Mouse (Mus musculus): ENCODE results near the gene Otp. TPM values are rescaled to one million over a fixed set of nuclear protein-coding genes. Genes with fewer than 3 reads are reported as not detected.
A peak's percentile ranks its signal among the peaks of the same experiment; 100 is the strongest.

Otp gene
- polyA plus RNA-seq, 1 experiment: 3.1 TPM

DNA sequence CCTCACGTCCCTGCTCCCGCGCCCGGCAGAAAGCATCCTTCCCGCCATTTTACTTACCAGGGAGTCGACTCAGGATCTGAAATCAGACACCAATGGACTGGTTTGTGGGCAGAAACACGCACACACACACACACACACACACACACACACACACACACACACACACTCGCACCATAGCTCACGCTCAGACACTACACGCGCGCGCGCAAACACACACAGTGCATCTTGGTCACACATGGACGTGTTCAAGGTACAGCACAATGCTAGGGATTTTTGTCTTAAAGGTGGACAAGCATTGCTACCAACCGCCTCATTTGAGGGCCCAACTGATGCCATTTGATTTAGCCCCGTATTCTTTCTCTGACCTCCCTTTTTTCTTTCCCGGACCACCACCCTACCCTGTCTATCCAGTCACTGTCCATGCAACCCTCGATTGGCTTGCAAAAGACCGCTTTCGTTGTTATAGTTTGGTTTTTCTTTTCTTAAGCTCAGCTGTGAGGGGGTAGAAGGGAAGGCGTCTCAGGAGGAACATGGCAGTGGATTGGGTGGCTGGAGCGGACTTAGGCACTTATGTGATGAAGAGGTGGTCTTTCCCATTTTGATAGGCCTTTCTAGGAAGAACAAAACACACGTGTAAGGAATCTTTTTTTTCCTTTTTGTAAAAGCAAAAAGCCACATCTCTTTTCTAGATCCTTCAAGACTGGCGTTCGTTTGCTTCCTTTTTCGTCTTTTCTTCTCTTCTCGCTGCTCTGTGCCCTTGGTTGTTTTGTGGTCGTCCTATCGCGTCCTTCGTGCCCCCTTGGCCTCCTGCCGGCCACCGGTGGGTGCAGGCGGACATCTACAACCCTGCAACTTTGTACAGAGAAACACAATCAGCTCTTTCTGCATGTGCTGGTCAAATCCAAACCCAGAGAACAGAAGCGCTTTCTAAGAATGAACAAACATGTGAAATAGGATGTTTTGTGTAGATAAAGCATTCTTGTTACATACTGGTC, 8.9 kb downstream of the Otp start:
- peak; percentile 10 to 44 for DNase-seq
- Histone ChIP-seq H3K4me1 (ENCODE audit: control insufficient read depth, insufficient read depth, low read length) (no peaks in the 10 kb centered on the region; the same call in 1 of the 2 replicates), H3K4me3 (replicated peaks; ENCODE audit: insufficient read depth, low read depth, low read length) (no peak overlapping the region), H3K27me3 (ENCODE audit: control insufficient read depth, insufficient read depth, low read length) (peaks cover 24% of the 10 kb centered on the region; the same call in 1 of the 2 replicates), H3K27ac (ENCODE audit: insufficient read depth, low read length) (no peak overlapping the region)
- WGBS: 10% methylated on average over 36 of the region's 36 CpGs
- TF ChIP-seq CTCF (IDR thresholded peaks at IDR 0.05; ENCODE audit: borderline replicate concordance, insufficient read depth, low read depth, low read length): no peak
- TF ChIP-seq POLR2A (IDR thresholded peaks at IDR 0.05; ENCODE audit: borderline replicate concordance, insufficient read depth, low read length): no peak

DNA sequence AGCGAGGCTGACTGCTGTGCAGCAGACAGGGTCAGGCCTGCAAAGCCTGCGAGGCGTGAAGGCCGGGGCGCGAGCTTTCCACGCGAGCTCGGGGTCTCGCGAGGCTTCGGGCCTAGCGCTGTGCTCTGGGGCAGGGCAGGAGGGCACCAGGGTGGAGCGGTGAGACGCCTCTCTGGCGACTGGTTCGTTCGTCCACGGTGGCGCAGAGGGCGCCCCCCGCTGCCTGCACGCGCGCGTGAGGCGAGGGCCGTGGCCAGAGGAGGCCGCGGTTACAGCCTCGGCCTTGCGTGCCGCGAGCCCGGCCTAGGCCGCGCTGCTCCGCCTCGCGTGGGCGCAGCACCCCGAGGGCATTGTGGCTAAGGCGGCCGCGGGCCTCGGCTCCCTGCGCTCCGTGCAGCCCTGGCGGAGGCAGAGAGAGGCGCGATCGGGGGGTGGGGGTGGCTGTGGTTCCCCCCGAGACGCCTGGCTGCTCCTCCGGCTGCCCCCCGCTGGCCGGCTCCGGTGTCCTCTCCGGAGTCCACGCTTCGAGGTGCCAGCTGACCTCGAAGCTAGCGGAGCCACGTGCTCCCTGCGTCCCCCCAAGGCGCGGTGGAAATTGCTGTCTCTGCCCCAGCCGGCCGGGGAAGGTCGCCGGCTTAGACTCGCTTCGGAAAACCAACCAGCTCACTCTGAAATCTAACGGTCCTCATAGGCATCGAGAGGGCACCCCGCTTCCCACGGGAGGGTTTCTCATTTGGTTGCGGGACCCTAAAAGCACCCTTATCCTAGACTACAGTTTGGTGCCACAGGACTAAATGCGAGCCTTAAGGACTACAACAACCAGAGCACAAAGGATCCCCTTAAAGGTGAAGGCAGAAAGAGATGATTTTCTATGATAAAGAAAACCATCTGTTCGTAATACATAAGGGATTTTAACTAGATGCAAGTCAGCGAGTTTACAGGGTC, 10.2 kb downstream of the Otp start:
- Histone ChIP-seq H3K4me3 (replicated peaks; ENCODE audit: insufficient read depth, low read depth, low read length) (no peak overlapping the region), H3K27me3 (ENCODE audit: control insufficient read depth, insufficient read depth, low read length) (peaks cover 24% of the 10 kb centered on the region; the same call in 1 of the 2 replicates), H3K4me1 (ENCODE audit: control insufficient read depth, insufficient read depth, low read length) (no peaks in the 10 kb centered on the region; the same call in 1 of the 2 replicates), H3K27ac (ENCODE audit: insufficient read depth, low read length) (no peak overlapping the region)
- DNase-seq: peak in 1 of 2 experiments; percentile 17
- TF ChIP-seq POLR2A (IDR thresholded peaks at IDR 0.05; ENCODE audit: borderline replicate concordance, insufficient read depth, low read length) (no peak), CTCF (IDR thresholded peaks at IDR 0.05; ENCODE audit: borderline replicate concordance, insufficient read depth, low read depth, low read length) (no peak)
- 3% methylated on average over 81 of the region's 81 CpGs for WGBS

DNA sequence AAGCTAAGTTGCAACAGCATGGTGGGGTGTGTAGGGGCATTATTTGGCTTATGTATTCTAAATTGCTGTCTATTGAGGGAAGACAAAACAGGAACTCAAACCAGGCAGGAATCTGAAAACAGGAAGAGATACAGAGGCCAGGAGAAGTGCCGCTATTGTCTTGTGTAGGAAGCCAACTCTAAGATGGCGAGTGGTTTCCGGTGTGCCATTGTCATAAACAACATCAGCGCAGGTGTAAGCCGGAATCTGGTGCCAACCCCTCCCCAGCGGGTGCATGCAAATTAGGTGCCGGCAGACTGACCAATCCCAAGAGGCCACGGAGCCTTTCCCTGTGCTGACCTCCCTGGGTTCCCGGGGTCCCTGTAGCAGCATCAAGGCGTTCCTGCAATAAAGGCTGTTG, 32.4 kb downstream of the Otp start:
- DNase-seq: no peak
- H3K27me3 ChIP-seq (ENCODE audit: control insufficient read depth, insufficient read depth, low read length): no peaks in the 10 kb centered on the region; the same call in 1 of the 2 replicates
- H3K4me1 ChIP-seq (ENCODE audit: control insufficient read depth, insufficient read depth, low read length): no peaks in the 10 kb centered on the region
- H3K27ac ChIP-seq (ENCODE audit: insufficient read depth, low read length): no peak overlapping the region
- H3K4me3 ChIP-seq (replicated peaks; ENCODE audit: insufficient read depth, low read depth, low read length): no peak overlapping the region
- WGBS: 89% methylated on average over 10 of the region's 10 CpGs
- no peak for TF ChIP-seq POLR2A (IDR thresholded peaks at IDR 0.05; ENCODE audit: borderline replicate concordance, insufficient read depth, low read length)
- TF ChIP-seq CTCF (IDR thresholded peaks at IDR 0.05; ENCODE audit: borderline replicate concordance, insufficient read depth, low read depth, low read length): no peak

DNA sequence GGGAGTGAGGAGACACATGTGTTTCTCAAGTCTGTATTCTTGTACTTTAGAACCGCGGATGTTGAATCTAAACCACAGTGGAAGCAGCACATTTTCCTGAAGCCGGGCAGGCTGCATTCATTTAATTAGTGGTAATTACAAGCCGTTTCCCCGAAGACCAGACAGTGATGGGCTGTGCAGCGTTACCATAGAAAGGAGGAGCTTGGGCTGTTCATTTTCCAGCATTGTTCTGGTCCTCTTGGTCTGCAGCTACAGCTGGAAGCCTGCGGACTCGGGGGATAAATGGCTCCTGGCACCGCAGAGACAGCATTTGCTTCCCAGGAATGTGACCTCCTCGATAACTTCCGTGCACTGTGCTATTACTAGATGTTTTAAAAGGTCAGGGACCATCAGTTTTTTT, 37.6 kb downstream of the Otp start:
- no peak for DNase-seq
- Histone ChIP-seq H3K4me1 (ENCODE audit: control insufficient read depth, insufficient read depth, low read length) (no peaks in the 10 kb centered on the region), H3K27ac (ENCODE audit: insufficient read depth, low read length) (no peak overlapping the region), H3K4me3 (replicated peaks; ENCODE audit: insufficient read depth, low read depth, low read length) (no peak overlapping the region), H3K27me3 (ENCODE audit: control insufficient read depth, insufficient read depth, low read length) (no peaks in the 10 kb centered on the region; the same call in 1 of the 2 replicates)
- TF ChIP-seq CTCF (IDR thresholded peaks at IDR 0.05; ENCODE audit: borderline replicate concordance, insufficient read depth, low read depth, low read length) (no peak), POLR2A (IDR thresholded peaks at IDR 0.05; ENCODE audit: borderline replicate concordance, insufficient read depth, low read length) (no peak)
- WGBS: 11% methylated on average over 11 of the region's 11 CpGs

DNA sequence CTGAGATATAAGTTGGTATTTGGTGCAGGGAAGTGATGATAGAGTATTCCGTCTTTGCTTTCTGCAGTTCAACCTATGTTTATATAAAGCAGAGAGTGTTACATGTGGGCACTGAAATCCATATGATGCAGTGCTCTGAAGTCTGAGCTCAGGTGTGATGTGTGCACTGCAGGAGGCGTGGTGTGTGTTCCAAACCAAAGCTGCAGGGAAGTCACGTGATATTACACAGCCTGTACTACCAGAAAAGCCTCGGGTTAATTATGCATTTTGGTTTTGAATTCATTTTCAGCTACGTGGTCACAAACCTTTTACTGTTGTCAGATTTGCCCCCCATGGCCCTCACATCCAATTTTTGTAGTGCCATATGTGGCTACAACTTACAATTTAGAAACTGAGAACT, 40.3 kb downstream of the Otp start:
- no peaks in the 10 kb centered on the region; the same call in 1 of the 2 replicates for H3K27me3 ChIP-seq (ENCODE audit: control insufficient read depth, insufficient read depth, low read length)
- H3K4me3 ChIP-seq (replicated peaks; ENCODE audit: insufficient read depth, low read depth, low read length): no peak overlapping the region
- TF ChIP-seq POLR2A (IDR thresholded peaks at IDR 0.05; ENCODE audit: borderline replicate concordance, insufficient read depth, low read length) (no peak), CTCF (IDR thresholded peaks at IDR 0.05; ENCODE audit: borderline replicate concordance, insufficient read depth, low read depth, low read length) (no peak)
- 55% methylated on average over 5 of the region's 5 CpGs for WGBS
- no peaks in the 10 kb centered on the region for H3K4me1 ChIP-seq (ENCODE audit: control insufficient read depth, insufficient read depth, low read length)
- no peak for DNase-seq
- H3K27ac ChIP-seq (ENCODE audit: insufficient read depth, low read length): no peak overlapping the region

DNA sequence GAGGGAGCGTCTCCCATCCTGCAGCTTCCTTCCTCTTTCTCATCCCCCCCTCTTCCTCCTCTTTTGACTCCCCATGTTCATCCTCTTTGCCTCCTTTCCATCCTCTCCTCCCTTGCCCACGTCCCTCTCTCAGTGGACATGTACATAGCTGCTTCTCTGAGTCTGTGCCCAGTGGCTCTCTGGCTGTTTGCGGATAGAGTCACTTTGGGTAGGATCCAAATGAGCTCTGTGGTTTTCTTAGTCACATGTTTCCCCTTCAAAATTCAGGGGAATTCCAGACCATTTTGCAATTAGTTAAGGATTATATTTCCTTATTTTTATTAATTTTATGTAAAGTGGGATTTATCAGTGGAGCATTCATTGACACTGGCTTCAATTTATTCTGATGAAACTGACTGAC, 52.7 kb downstream of the Otp start:
- Histone ChIP-seq H3K4me3 (replicated peaks; ENCODE audit: insufficient read depth, low read depth, low read length) (no peak overlapping the region), H3K27me3 (ENCODE audit: control insufficient read depth, insufficient read depth, low read length) (no peaks in the 10 kb centered on the region; the same call in 1 of the 2 replicates), H3K27ac (ENCODE audit: insufficient read depth, low read length) (no peak overlapping the region), H3K4me1 (ENCODE audit: control insufficient read depth, insufficient read depth, low read length) (no peaks in the 10 kb centered on the region)
- DNase-seq: no peak
- no peak for TF ChIP-seq CTCF (IDR thresholded peaks at IDR 0.05; ENCODE audit: borderline replicate concordance, insufficient read depth, low read depth, low read length)
- TF ChIP-seq POLR2A (IDR thresholded peaks at IDR 0.05; ENCODE audit: borderline replicate concordance, insufficient read depth, low read length): no peak
- WGBS: 44% methylated on average over 3 of the region's 3 CpGs

Other genes starting within 250 kb of the Otp start
- gene Tbca, start 86.7 kb upstream of the Otp start, polyA plus RNA-seq (2012; rRNA removed): 218 and 276 TPM in 2 replicates
- 29.5 and 30.5 TPM in 2 replicates for gene Wdr41, start 100.7 kb downstream of the Otp start, polyA plus RNA-seq (2012; rRNA removed)